Comparison of ENCODE assay signal across 24 mouse cellular contexts in the genomic region with DNA sequence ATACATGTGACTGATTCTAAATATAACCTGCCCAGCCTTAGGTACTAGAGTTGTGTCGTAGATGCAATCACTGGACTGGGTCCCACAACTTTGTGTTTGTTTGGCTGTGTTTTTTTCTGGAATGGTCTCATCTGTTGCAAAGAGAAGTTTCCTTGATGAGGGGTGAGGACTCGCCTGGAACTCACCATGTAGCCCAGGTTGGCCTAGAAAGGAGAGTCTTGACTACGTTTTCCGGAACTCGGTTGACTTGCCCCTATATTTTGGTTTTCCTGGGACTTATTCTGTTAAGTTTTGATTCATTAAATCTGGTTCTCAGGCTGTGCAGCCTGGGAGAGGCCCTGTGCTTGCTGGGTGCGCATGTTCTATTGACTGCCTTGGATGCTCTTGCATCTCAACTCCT. TPM values are rescaled to one million over a fixed set of nuclear protein-coding genes. Genes with fewer than 3 reads are reported as not detected.
"Had no signal": no experiment of that assay in that cellular context is flagged by ENCODE, and none has a peak within 500 bp of the region (broad histone marks: within the 10 kb centered on the region; RNA-seq: fewer than 3 reads in every experiment).

No protein-coding gene starts in this region.

- H3K4me3 ChIP-seq: neural tube, embryonic 13.5 days; neural tube, embryonic 15.5 days; stomach, embryonic 15.5 days had no signal

- H3K4me2 ChIP-seq: neural tube, embryonic 13.5 days; neural tube, embryonic 15.5 days; stomach, embryonic 15.5 days had no signal

- H3K27ac ChIP-seq: neural tube, embryonic 13.5 days; neural tube, embryonic 15.5 days; stomach, embryonic 15.5 days; stomach, postnatal 0 days had no signal

- H3K36me3 ChIP-seq: neural tube, embryonic 13.5 days; neural tube, embryonic 15.5 days; stomach, embryonic 15.5 days had no signal

- H3K9ac ChIP-seq: neural tube, embryonic 13.5 days; neural tube, embryonic 15.5 days; stomach, embryonic 15.5 days had no signal

- H3K9me3 ChIP-seq: neural tube, embryonic 13.5 days; neural tube, embryonic 15.5 days; stomach, embryonic 15.5 days had no signal

- DNase-seq: retina, postnatal 1 day; right cerebral cortex, adult 18-20 months; right cerebral cortex, postnatal 14 days; right cerebral cortex, postnatal 25 days; right cerebral cortex, postnatal 4 days; spleen, adult 18-20 months; thymus, adult 18-20 months; thymus, adult 2 months; thymus, postnatal 14 days; thymus, postnatal 25 days; thymus, postnatal 36 days; thymus, postnatal 4 days had no signal

RNA-seq across cellular contexts. Expression of a gene that starts 1.2 kb away (rescaled TPM):
- total RNA-seq: neutrophil, adult 5-6 weeks had no signal
- polyA plus RNA-seq: small intestine, adult 2 months; spleen, adult 2 months had no signal

RNA-seq across cellular contexts. Expression of a gene that starts 30.1 kb away (rescaled TPM):
- total RNA-seq: neutrophil, adult 5-6 weeks had no signal
- polyA plus RNA-seq: neural tube, embryonic 13.5 days; neural tube, embryonic 14.5 days; neural tube, embryonic 15.5 days; small intestine, adult 2 months; stomach, embryonic 14.5 days; stomach, embryonic 15.5 days; stomach, embryonic 16.5 days; stomach, postnatal 0 days; urinary bladder, adult 2 months had no signal

RNA-seq across cellular contexts. Expression of a gene that starts 33.4 kb away (rescaled TPM):
- total RNA-seq: neutrophil, adult 5-6 weeks had no signal
- polyA plus RNA-seq: neural tube, embryonic 13.5 days; neural tube, embryonic 14.5 days; neural tube, embryonic 15.5 days; small intestine, adult 2 months; spleen, adult 2 months; thymus, postnatal 0 days; urinary bladder, adult 2 months had no signal
